Comparison of ENCODE assay signal across 12 mouse cellular contexts in the genomic region with DNA sequence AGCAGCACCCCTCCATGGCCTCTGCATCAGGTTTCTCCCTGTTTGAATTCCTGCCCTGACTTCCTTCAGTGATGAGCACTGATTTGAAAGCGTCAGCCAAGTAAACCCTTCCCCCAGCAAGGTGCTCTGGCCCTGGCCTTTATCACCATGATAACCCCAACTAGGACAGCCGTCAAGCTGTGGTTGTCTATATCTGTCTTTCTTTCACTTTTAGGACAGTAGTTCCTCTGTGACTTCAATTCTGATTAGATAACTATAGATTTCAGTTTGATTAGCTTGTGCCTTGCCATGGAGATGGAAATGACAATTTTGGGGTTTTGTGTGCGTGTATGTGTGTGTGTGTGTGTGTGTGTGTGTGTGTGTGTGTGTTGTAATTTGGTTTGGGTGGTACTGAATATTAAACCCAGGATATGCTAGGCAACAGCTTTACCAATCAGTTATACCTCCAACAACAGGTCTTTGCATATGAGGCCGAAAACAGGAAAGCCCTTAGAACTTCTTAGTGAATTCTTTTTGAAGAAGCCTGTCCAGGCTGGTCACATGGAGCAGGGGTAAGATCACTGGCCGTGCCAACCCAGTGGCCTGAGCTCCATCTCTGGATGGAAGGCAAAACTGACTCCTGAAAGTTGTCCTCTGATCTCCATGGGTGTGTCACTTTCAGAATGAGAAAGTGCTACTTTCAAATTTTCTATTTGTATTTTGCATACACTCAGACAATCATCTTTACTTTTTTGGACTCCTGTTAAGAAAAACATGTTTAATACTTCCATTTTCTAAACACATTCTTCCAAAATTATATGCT.
"Had no signal": no experiment of that assay in that cellular context is flagged by ENCODE, and none has a peak within 500 bp of the region (broad histone marks: within the 10 kb centered on the region; RNA-seq: fewer than 3 reads in every experiment).

No protein-coding gene starts in this region.

- DNase-seq: kidney, postnatal 4 days; layer of hippocampus, adult 9-11 months; layer of hippocampus, postnatal 36 days; liver; liver, embryonic 13.5 days; liver, postnatal 0 days; lung, postnatal 14 days; right cerebral cortex, adult 18-20 months; right cerebral cortex, postnatal 25 days; spleen, adult 18-20 months; thymus, adult 18-20 months; thymus, postnatal 14 days had no signal
